Mouse (Mus musculus): ENCODE data around the gene Polr1c. TPM values are rescaled to one million over a fixed set of nuclear protein-coding genes. Genes with fewer than 3 reads are reported as not detected.
A peak's percentile ranks its signal among the peaks of the same experiment; 100 is the strongest.

Polr1c gene
- total RNA-seq, 2 experiments from 2014 or later = 68.3 to 72.3 TPM

GRCm38 (mm10) chr17:46221601-46222000, 26.3 kb downstream of the Polr1c start:
- no peak for DNase-seq

GRCm38 (mm10) chr17:46210550-46210949, 37.3 kb downstream of the Polr1c start:
- DNase-seq = no peak

GRCm38 (mm10) chr17:46206676-46207075, 41.2 kb downstream of the Polr1c start:
- DNase-seq = no peak

GRCm38 (mm10) chr17:46203078-46203477, 44.8 kb downstream of the Polr1c start:
- DNase-seq = no peak

GRCm38 (mm10) chr17:46202421-46203071, 45.3 kb downstream of the Polr1c start, which contains the start of the genes Polh and Xpo5:
Gene Polh (minus strand): TSS chr17:46202645.
Gene Xpo5 (plus strand): TSS chr17:46202782.
- peak; percentile 96 for DNase-seq

- DNase-seq = peak; percentile 54
Observed at GRCm38 (mm10) chr17:46201151-46201550, 46.7 kb downstream of the Polr1c start.

Small RNAs within 50 kb of the gene (microRNA-seq; reads per million reads assigned to microRNA genes)
- gene Mir693 = not detected

Other genes starting within 250 kb of the Polr1c start
- gene Vegfa, start 215.7 kb downstream of the Polr1c start, total RNA-seq (2021) = 100 to 1,000 TPM; 305 to 366 TPM
- gene Mrps18a, start 137.1 kb downstream of the Polr1c start, total RNA-seq (2021) = 100 to 1,000 TPM in 1 of 2 experiments, 10 to 100 TPM in 1; 100.0 to 108 TPM
- 1 to 10 TPM; 5.0 to 6.3 TPM for gene Rsph9, start 103.8 kb downstream of the Polr1c start, total RNA-seq (2021)
- gene Mad2l1bp, start 94.5 kb downstream of the Polr1c start, total RNA-seq (2021) = 10 to 100 TPM; 14.1 to 15.0 TPM
- 10 to 100 TPM; 66.5 to 94.0 TPM for gene Gtpbp2, start 87.0 kb downstream of the Polr1c start, total RNA-seq (2021)
- 10 to 100 TPM; 25.5 to 31.4 TPM for gene Polh, start 45.4 kb downstream of the Polr1c start, total RNA-seq (2021)
- gene Xpo5, start 45.3 kb downstream of the Polr1c start, total RNA-seq (2021) = 10 to 100 TPM; 43.6 to 48.5 TPM
- gene Yipf3, start within 50 bp of the Polr1c start, total RNA-seq (2021) = 100 to 1,000 TPM; 105 to 121 TPM
- 1 to 10 TPM; 3.4 to 3.8 TPM for gene Lrrc73, start 5.5 kb upstream of the Polr1c start, total RNA-seq (2021)
- gene Tjap1, start 35.0 kb upstream of the Polr1c start, total RNA-seq (2021) = 10 to 100 TPM; 42.0 to 52.6 TPM
- 1 to 10 TPM in 1 of 2 experiments, under 1 TPM in 1; 0.78 to 1.3 TPM for gene Dlk2, start 49.4 kb upstream of the Polr1c start, total RNA-seq (2021)
- 10 to 100 TPM in 1 of 2 experiments, 1 to 10 TPM in 1; 8.2 to 14.2 TPM for gene Abcc10, start 80.3 kb upstream of the Polr1c start, total RNA-seq (2021)
- gene Zfp318, start 135.7 kb upstream of the Polr1c start, total RNA-seq (2021) = 10 to 100 TPM; 24.6 to 30.7 TPM
- gene Crip3, start 180.9 kb upstream of the Polr1c start, total RNA-seq (2021) = under 1 TPM; 0.39 to 1.00 TPM
- gene Slc22a7, start 190.4 kb upstream of the Polr1c start, total RNA-seq (2021) = 10 to 100 TPM in 1 of 2 experiments, 1 to 10 TPM in 1; 5.4 to 14.6 TPM
- 1 to 10 TPM; 1.2 to 2.2 TPM for gene Ttbk1, start 239.6 kb upstream of the Polr1c start, total RNA-seq (2021)
- gene Dnph1, start 248.7 kb upstream of the Polr1c start, total RNA-seq (2021) = 1 to 10 TPM; 5.7 to 6.1 TPM

Data from adrenal gland, postnatal 10 days (tissue).